Mouse (Mus musculus) midbrain, postnatal 0 days (tissue): ENCODE results near the gene Cbx2. TPM values are rescaled to one million over a fixed set of nuclear protein-coding genes. Genes with fewer than 3 reads are reported as not detected.

Source experiments
- ATAC-seq: fragments of 200-750 bp; cut with Nextera tagmentation; 2 replicates; pipeline ENCODE4 v1.8.0; 2017; ENCODE audit warnings: moderate number of reproducible peaks, mild to moderate bottlenecking, moderate TSS enrichment, moderate library complexity; ENCODE audit not compliant: low FRiP score
- DNase-seq: peaks from one replicate; pipeline ENCODE4 v3.0.0-alpha.2; 2015; ENCODE audit warnings: low spot score
- H3K27ac ChIP-seq: fragments of 300-500 bp; sonication (generic); 2 replicates; pipeline ENCODE4 v1.5.1; 2014; ENCODE audit warnings: low read depth, mild to moderate bottlenecking, low read length, mixed read lengths
- H3K27me3 ChIP-seq: fragments of 300-500 bp; sonication (generic); 2 replicates; pipeline ENCODE4 v1.6.1; 2014; ENCODE audit warnings: low read length, control low read depth, mixed read lengths; ENCODE audit not compliant: insufficient read depth
- H3K36me3 ChIP-seq: fragments of 300-500 bp; sonication (generic); 2 replicates; pipeline ENCODE4 v1.6.1; 2014; ENCODE audit warnings: low read length, control low read depth, mixed read lengths; ENCODE audit not compliant: insufficient read depth
- H3K4me1 ChIP-seq: fragments of 300-500 bp; sonication (generic); 2 replicates; pipeline ENCODE4 v1.6.1; 2014; ENCODE audit warnings: mild to moderate bottlenecking, control low read depth, antibody characterized with exemption, low read length, mixed read lengths; ENCODE audit not compliant: insufficient read depth
- H3K4me2 ChIP-seq: fragments of 300-500 bp; sonication (generic); 2 replicates; pipeline ENCODE4 v1.6.1; 2014; ENCODE audit warnings: low read depth, mild to moderate bottlenecking, low read length, mixed read lengths; ENCODE audit not compliant: poor library complexity, severe bottlenecking
- H3K4me3 ChIP-seq: fragments of 300-500 bp; sonication (generic); 2 replicates; pipeline ENCODE4 v1.5.1; 2014; ENCODE audit warnings: low read depth, mild to moderate bottlenecking, low read length, moderate library complexity
- H3K9ac ChIP-seq: fragments of 300-500 bp; sonication (generic); replicated peaks from 2 replicates; pipeline ENCODE4 v1.6.1; 2014; ENCODE audit warnings: mild to moderate bottlenecking, low read length, moderate library complexity, mixed read lengths; ENCODE audit not compliant: poor library complexity, severe bottlenecking
- H3K9me3 ChIP-seq: fragments of 300-500 bp; sonication (generic); 2 replicates; pipeline ENCODE4 v1.6.1; 2016; ENCODE audit warnings: low read length, control low read depth
- CTCF ChIP-seq: IDR thresholded peaks from 2 replicates; pipeline ENCODE4 v1.5.1; 2016; ENCODE audit warnings: antibody characterized with exemption, mild to moderate bottlenecking
- WGBS: fragments of 180-500 bp; shearing (Covaris S2); extraction: QIAGEN DNeasy Blood & Tissue Kit; methylation state at CpG from one replicate; pipeline ENCODE4 v1.1.7; 2014; 5-methylcytosine and 5-hydroxymethylcytosine counted together
- polyA plus RNA-seq: library from polyadenylated mRNA; unstranded; fragments of >200 nt; fragmentation: Nextera tagmentation; extraction: Ambion mirVana; gene quantifications from 2 replicates; pipeline ENCODE4 v1.2.1, GENCODE M21; 2015
- total RNA-seq: library from RNA; depleted of rRNA; stranded (reverse); fragments of >200 nt; gene quantifications from 2 replicates; pipeline ENCODE4 v1.2.3, GENCODE M21; 2014

Gene Cbx2
- total and polyA plus RNA-seq, 2 experiments from 2014 or later = 6.7 to 10.6 TPM

GRCm38 (mm10) chr11:119022068-119022894, 481 bp upstream of the Cbx2 start:
- Histone ChIP-seq H3K4me2 (peak overlapping the region; percentile 90), H3K27ac (peak overlapping the region; percentile 70), H3K9me3 (no peaks in the 10 kb centered on the region), H3K9ac (peak overlapping the region; percentile 83), H3K36me3 (peaks cover 9% of the 10 kb centered on the region), H3K27me3 (peaks cover 3% of the 10 kb centered on the region; the same call in 1 of the 2 replicates), H3K4me3 (peak overlapping the region; percentile 92), H3K4me1 (peaks cover 16% of the 10 kb centered on the region; the same call in 1 of the 2 replicates)
- ATAC-seq = no peak
- TF ChIP-seq CTCF = peak; percentile 67
- DNase-seq = no peak
- WGBS = 5% methylated on average over 42 of the region's 42 CpGs

GRCm38 (mm10) chr11:119023616-119023980, 836 bp downstream of the Cbx2 start:
- WGBS = 0% methylated on average over 11 of the region's 15 CpGs
- Histone ChIP-seq H3K9me3 (no peaks in the 10 kb centered on the region), H3K27me3 (peaks cover 3% of the 10 kb centered on the region; the same call in 1 of the 2 replicates), H3K36me3 (peaks cover 21% of the 10 kb centered on the region), H3K4me3 (peak overlapping the region; percentile 92), H3K4me1 (peaks cover 16% of the 10 kb centered on the region; the same call in 1 of the 2 replicates), H3K4me2 (peak overlapping the region; percentile 90), H3K9ac (peak overlapping the region; percentile 83), H3K27ac (peak overlapping the region; percentile 70; the same call in 1 of the 2 replicates)
- no peak for TF ChIP-seq CTCF
- 0 out of 2 replicates have a peak, but pooled peaks have one; percentile 32 for ATAC-seq
- DNase-seq = no peak

- H3K4me3 ChIP-seq = peak overlapping the region; percentile 92
- no peak for TF ChIP-seq CTCF
- WGBS = 13% methylated on average over 7 of the region's 7 CpGs
- peaks cover 16% of the 10 kb centered on the region; the same call in 1 of the 2 replicates for H3K4me1 ChIP-seq
- ATAC-seq (no peak), DNase-seq (no peak)
- no peak overlapping the region for H3K27ac ChIP-seq
- H3K27me3 ChIP-seq = peaks cover 3% of the 10 kb centered on the region; the same call in 1 of the 2 replicates
- no peaks in the 10 kb centered on the region for H3K9me3 ChIP-seq
- H3K36me3 ChIP-seq = peaks cover 25% of the 10 kb centered on the region
- H3K4me2 ChIP-seq = peak overlapping the region; percentile 90
- H3K9ac ChIP-seq = 0 out of 2 replicates have a peak overlapping the region, but pooled peaks have one; percentile 83
These were observed 1.5 kb downstream of the Cbx2 start for GRCm38 (mm10) chr11:119024260-119024659.

- no peaks in the 10 kb centered on the region for H3K9me3 ChIP-seq
- 15% methylated on average over 11 of the region's 12 CpGs for WGBS
- no peak for ATAC-seq
- H3K4me1 ChIP-seq = peaks cover 16% of the 10 kb centered on the region; the same call in 1 of the 2 replicates
- H3K9ac ChIP-seq = peak overlapping the region; percentile 48
- peak; percentile 65 for DNase-seq
- no peak overlapping the region for H3K27ac ChIP-seq
- peaks cover 34% of the 10 kb centered on the region for H3K36me3 ChIP-seq
- no peak for TF ChIP-seq CTCF
- H3K4me3 ChIP-seq = no peak overlapping the region
- peak overlapping the region; percentile 10; the same call in 1 of the 2 replicates for H3K4me2 ChIP-seq
- H3K27me3 ChIP-seq = peaks cover under 1% of the 10 kb centered on the region; the same call in 1 of the 2 replicates
These were observed 3.4 kb downstream of the Cbx2 start for GRCm38 (mm10) chr11:119026203-119026602.

- 5% methylated on average over 25 of the region's 26 CpGs for WGBS
- peak; percentile 85 for TF ChIP-seq CTCF
These were observed 11.3 kb downstream of the Cbx2 start for GRCm38 (mm10) chr11:119033874-119034558.

More at GRCm38 (mm10) chr11:119033874-119034558, 11.3 kb downstream of the Cbx2 start:
- Histone ChIP-seq H3K4me1 (peaks cover 16% of the 10 kb centered on the region; the same call in 1 of the 2 replicates), H3K4me3 (no peak overlapping the region), H3K36me3 (peaks cover 15% of the 10 kb centered on the region), H3K27me3 (peaks cover 16% of the 10 kb centered on the region), H3K27ac (no peak overlapping the region), H3K4me2 (peak overlapping the region; percentile 13; the same call in 1 of the 2 replicates), H3K9ac (no peak overlapping the region), H3K9me3 (no peaks in the 10 kb centered on the region)
- DNase-seq (peak; percentile 79), ATAC-seq (no peak; the same call in 1 of the 2 replicates)
